In genomic region chr2:170817112-170817703, GRCm38 (mm10) we compare ENCODE assay signal across 24 mouse cellular contexts.
"Had no signal": no experiment of that assay in that cellular context is flagged by ENCODE, and none has a peak within 500 bp of the region (broad histone marks: within the 10 kb centered on the region; RNA-seq: fewer than 3 reads in every experiment).

No protein-coding gene starts in this region.

- H3K4me3 ChIP-seq: heart, embryonic 13.5 days; heart, embryonic 15.5 days; hindbrain, embryonic 13.5 days; hindbrain, embryonic 15.5 days; kidney, embryonic 15.5 days; limb, embryonic 13.5 days; limb, embryonic 15.5 days had no signal

- H3K4me1 ChIP-seq: kidney, embryonic 15.5 days; limb, embryonic 13.5 days; limb, embryonic 15.5 days had no signal

- ATAC-seq: hindbrain, postnatal 0 days; intestine, embryonic 16.5 days had no signal

- H3K27me3 ChIP-seq: heart, embryonic 13.5 days; heart, embryonic 15.5 days; hindbrain, embryonic 13.5 days; hindbrain, embryonic 15.5 days; kidney, embryonic 15.5 days; limb, embryonic 13.5 days; limb, embryonic 15.5 days had no signal

- H3K4me2 ChIP-seq: heart, embryonic 11.5 days; heart, embryonic 15.5 days; hindbrain, embryonic 13.5 days; hindbrain, embryonic 15.5 days; kidney, embryonic 15.5 days; limb, embryonic 13.5 days; limb, embryonic 15.5 days had no signal

- H3K9ac ChIP-seq: heart, embryonic 13.5 days; heart, embryonic 15.5 days; hindbrain, embryonic 13.5 days; hindbrain, embryonic 15.5 days; kidney, embryonic 15.5 days; limb, embryonic 13.5 days; limb, embryonic 15.5 days had no signal

- H3K36me3 ChIP-seq: heart, embryonic 15.5 days; kidney, embryonic 15.5 days; limb, embryonic 13.5 days; limb, embryonic 15.5 days had no signal

- H3K27ac ChIP-seq: heart, embryonic 15.5 days; hindbrain, embryonic 13.5 days; hindbrain, embryonic 15.5 days; hindbrain, postnatal 0 days; kidney, embryonic 15.5 days; kidney, postnatal 0 days; limb, embryonic 13.5 days; limb, embryonic 15.5 days had no signal

- DNase-seq: gastrocnemius, postnatal 14 days; gastrocnemius, postnatal 36 days; heart, adult 18-20 months; heart, postnatal 14 days; heart, postnatal 36 days; kidney, adult 11 months; kidney, adult 2 months; kidney, adult 9 months; kidney, postnatal 14 days; kidney, postnatal 36 days; layer of hippocampus, adult 9-11 months; layer of hippocampus, postnatal 36 days; left cerebral cortex, postnatal 4 days had no signal

- H3K9me3 ChIP-seq: heart, embryonic 15.5 days; limb, embryonic 15.5 days had no signal
